ENCODE assay signal across 8 mouse cellular contexts in genomic region chr7:70643694-70644301, GRCm38 (mm10).
DNase-seq lines count a peak whose midpoint lies in the region; ATAC-seq and TF ChIP-seq lines count a peak whose summit lies in the region.
"Had no signal": no experiment of that assay in that cellular context is flagged by ENCODE, and none has a peak within 500 bp of the region (broad histone marks: within the 10 kb centered on the region; RNA-seq: fewer than 3 reads in every experiment).

No protein-coding gene starts in this region.

- H3K9ac ChIP-seq in stomach, embryonic 14.5 days (replicated peaks; ENCODE audit: low read depth, low read length), result no peak overlapping the region
- H3K9ac ChIP-seq in stomach, postnatal 0 days (ENCODE audit: low read length), result no peak overlapping the region
- H3K9ac ChIP-seq in forebrain, embryonic 15.5 days (replicated peaks), result no peak overlapping the region
- no peak overlapping the region for H3K9ac ChIP-seq in kidney, embryonic 15.5 days
- H3K9ac ChIP-seq: liver, embryonic 15.5 days had no signal

- TF ChIP-seq CTCF in stomach, postnatal 0 days (IDR thresholded peaks at IDR 0.05; ENCODE audit: low read depth), result no peak

- 0 out of 2 replicates have a peak, but pooled peaks have one; percentile 18 for ATAC-seq in stomach, embryonic 14.5 days (ENCODE audit: insufficient number of reproducible peaks, insufficient read depth, low FRiP score, low read depth)
- ATAC-seq in stomach, postnatal 0 days (ENCODE audit: low FRiP score, low TSS enrichment), result no peak
- ATAC-seq in forebrain, embryonic 15.5 days (replicated peaks), result peak; percentile 41; the same call in 1 of the 2 replicates
- ATAC-seq in kidney, embryonic 15.5 days (replicated peaks; ENCODE audit: low FRiP score), result peak; percentile 97
- ATAC-seq in granulocyte monocyte progenitor cell, adult 5-6 weeks (replicated peaks; ENCODE audit: poor library complexity, severe bottlenecking), result no peak

- H3K27me3 ChIP-seq in stomach, embryonic 14.5 days (ENCODE audit: control insufficient read depth, insufficient read depth, low read length), result no peaks in the 10 kb centered on the region
- H3K27me3 ChIP-seq in stomach, postnatal 0 days (ENCODE audit: control insufficient read depth, insufficient read depth, low read length), result no peaks in the 10 kb centered on the region
- H3K27me3 ChIP-seq in forebrain, embryonic 15.5 days, result no peaks in the 10 kb centered on the region
- no peaks in the 10 kb centered on the region for H3K27me3 ChIP-seq in kidney, embryonic 15.5 days
- H3K27me3 ChIP-seq: liver, embryonic 15.5 days had no signal

- H3K4me1 ChIP-seq in stomach, embryonic 14.5 days (ENCODE audit: control insufficient read depth, insufficient read depth, low read length), result no peaks in the 10 kb centered on the region
- no peaks in the 10 kb centered on the region for H3K4me1 ChIP-seq in stomach, postnatal 0 days (replicated peaks; ENCODE audit: control insufficient read depth, insufficient read depth)
- peaks cover 4% of the 10 kb centered on the region for H3K4me1 ChIP-seq in forebrain, embryonic 15.5 days
- peaks cover 18% of the 10 kb centered on the region for H3K4me1 ChIP-seq in kidney, embryonic 15.5 days
- H3K4me1 ChIP-seq: liver, embryonic 15.5 days had no signal

- no peak overlapping the region for H3K4me2 ChIP-seq in stomach, embryonic 14.5 days (replicated peaks; ENCODE audit: low read depth, low read length)
- H3K4me2 ChIP-seq in stomach, postnatal 0 days (replicated peaks; ENCODE audit: low read depth), result no peak overlapping the region
- no peak overlapping the region for H3K4me2 ChIP-seq in forebrain, embryonic 15.5 days (replicated peaks)
- 0 out of 2 replicates have a peak overlapping the region, but pooled peaks have one; percentile 14 for H3K4me2 ChIP-seq in kidney, embryonic 15.5 days
- H3K4me2 ChIP-seq: liver, embryonic 15.5 days had no signal

- no peaks in the 10 kb centered on the region for H3K36me3 ChIP-seq in stomach, embryonic 14.5 days (ENCODE audit: control insufficient read depth, insufficient read depth, low read length)
- no peaks in the 10 kb centered on the region for H3K36me3 ChIP-seq in stomach, postnatal 0 days (ENCODE audit: control insufficient read depth, insufficient read depth, low read length)
- H3K36me3 ChIP-seq in forebrain, embryonic 15.5 days, result no peaks in the 10 kb centered on the region
- H3K36me3 ChIP-seq in kidney, embryonic 15.5 days, result no peaks in the 10 kb centered on the region
- H3K36me3 ChIP-seq: liver, embryonic 15.5 days had no signal

- no peaks in the 10 kb centered on the region for H3K9me3 ChIP-seq in stomach, embryonic 14.5 days (ENCODE audit: control insufficient read depth, low read depth, low read length)
- no peaks in the 10 kb centered on the region for H3K9me3 ChIP-seq in stomach, postnatal 0 days (ENCODE audit: control insufficient read depth, low read length)
- H3K9me3 ChIP-seq in forebrain, embryonic 15.5 days, result no peaks in the 10 kb centered on the region
- no peaks in the 10 kb centered on the region for H3K9me3 ChIP-seq in kidney, embryonic 15.5 days (replicated peaks)
- H3K9me3 ChIP-seq: liver, embryonic 15.5 days had no signal

- H3K27ac ChIP-seq in stomach, embryonic 14.5 days (ENCODE audit: low read length), result no peak overlapping the region
- no peak overlapping the region for H3K27ac ChIP-seq in stomach, postnatal 0 days (replicated peaks)
- no peak overlapping the region for H3K27ac ChIP-seq in forebrain, embryonic 15.5 days (replicated peaks)
- peak overlapping the region; percentile 80 for H3K27ac ChIP-seq in kidney, embryonic 15.5 days
- H3K27ac ChIP-seq: liver, embryonic 15.5 days had no signal

- TF ChIP-seq EP300 in stomach, postnatal 0 days (optimal IDR thresholded peaks at IDR 0.05), result no peak

- 45% methylated on average over 9 of the region's 9 CpGs for WGBS in stomach, embryonic 14.5 days
- WGBS in stomach, postnatal 0 days, result 44% methylated on average over 9 of the region's 9 CpGs
- 34% methylated on average over 9 of the region's 9 CpGs for WGBS in forebrain, embryonic 15.5 days
- 28% methylated on average over 9 of the region's 9 CpGs for WGBS in kidney, embryonic 15.5 days

- DNase-seq in stomach, postnatal 0 days (ENCODE audit: low spot score), result no peak
- DNase-seq in skeletal muscle tissue, adult 2 months (ENCODE audit: low read depth, low spot score), result peak; percentile 58
- DNase-seq in right cerebral cortex, postnatal 10 days (ENCODE audit: low spot score in 2 of 2), result no peak

- no peak overlapping the region for H3K4me3 ChIP-seq in stomach, embryonic 14.5 days (ENCODE audit: low read depth, low read length)
- no peak overlapping the region for H3K4me3 ChIP-seq in stomach, postnatal 0 days (ENCODE audit: low read depth, low read length)
- H3K4me3 ChIP-seq in forebrain, embryonic 15.5 days, result no peak overlapping the region
- no peak overlapping the region for H3K4me3 ChIP-seq in kidney, embryonic 15.5 days (replicated peaks)
- H3K4me3 ChIP-seq: liver, embryonic 15.5 days had no signal

Comparison
In these comparisons a context has a peak if more than half of its experiments do, and no peak if none do; other contexts are left out.
1. ATAC-seq: peak in stomach, embryonic 14.5 days (single experiment), forebrain, embryonic 15.5 days (single experiment) and kidney, embryonic 15.5 days (single experiment); none in stomach, postnatal 0 days (single experiment) and granulocyte monocyte progenitor cell, adult 5-6 weeks (single experiment).